Mouse (Mus musculus): ENCODE results near the gene Clybl.

DNA sequence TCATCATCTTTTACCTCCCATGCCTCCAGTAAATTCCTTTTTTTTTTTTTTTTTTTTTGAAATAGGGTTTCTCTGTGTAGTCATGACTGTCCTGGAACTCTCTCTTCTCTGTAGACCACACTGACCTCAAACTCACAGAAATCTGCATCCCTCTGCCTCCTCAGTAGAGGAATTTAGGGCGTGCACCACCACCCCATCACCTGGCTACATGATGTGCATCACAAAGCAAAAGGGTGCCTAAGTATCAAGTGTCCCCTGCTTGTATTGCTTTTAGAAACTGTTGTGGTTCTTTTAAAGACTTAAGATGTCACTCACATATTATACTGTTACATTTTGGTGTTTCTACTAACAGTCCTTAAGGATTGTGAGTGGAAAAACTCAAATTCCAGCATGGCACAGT is 211.6 kb downstream of the Clybl start:
- no peak for TF ChIP-seq CTCF (conservative IDR thresholded peaks at IDR 0.05 in 1 of 2, IDR thresholded peaks at IDR 0.05 in 1 of 2; ENCODE audit: low read depth in 2 of 2, low read length in 2 of 2)
- no peak for TF ChIP-seq POLR2A (IDR thresholded peaks at IDR 0.05; ENCODE audit: low read depth, low read length)
- no peak for TF ChIP-seq ETS1 (conservative IDR thresholded peaks at IDR 0.05; ENCODE audit: low read depth, low read length)
- no peak for TF ChIP-seq TBP (conservative IDR thresholded peaks at IDR 0.05; ENCODE audit: low read depth, low read length)
- TF ChIP-seq MAX (IDR thresholded peaks at IDR 0.05; ENCODE audit: low read length) = no peak
- no peak for TF ChIP-seq ZKSCAN1 (IDR thresholded peaks at IDR 0.05; ENCODE audit: borderline replicate concordance, low read depth, low read length)
- no peak for TF ChIP-seq CHD2 (IDR thresholded peaks at IDR 0.05; ENCODE audit: low read length)
- no peak for TF ChIP-seq MEF2A (IDR thresholded peaks at IDR 0.05; ENCODE audit: borderline replicate concordance, low read depth, low read length)
- no peak for TF ChIP-seq ZMIZ1 (IDR thresholded peaks at IDR 0.05; ENCODE audit: low read depth, low read length)
- TF ChIP-seq TCF12 (IDR thresholded peaks at IDR 0.05; ENCODE audit: low read depth, low read length) = no peak
- TF ChIP-seq USF1 (IDR thresholded peaks at IDR 0.05; ENCODE audit: low read depth, low read length) = no peak
- TF ChIP-seq HCFC1 (IDR thresholded peaks at IDR 0.05; ENCODE audit: low read depth, low read length) = no peak

All from CH12.LX (cell line).